Mouse (Mus musculus): ENCODE measurements around the gene Meis3. TPM values are rescaled to one million over a fixed set of nuclear protein-coding genes. Genes with fewer than 3 reads are reported as not detected.

The Meis3 gene
- total RNA-seq (2021) = 1 to 10 TPM; 2.5 to 3.1 TPM
- long read RNA-seq, experiment 1, partial matches to known transcripts = 1 of 8 reads
- long read RNA-seq, experiment 1, other reads (novel, unspliced or antisense) = 3 of 8 reads
- long read RNA-seq, experiment 2, partial matches to known transcripts = 1 of 2 reads
- long read RNA-seq, experiment 2, other reads (novel, unspliced or antisense) = 0 of 2 reads

GRCm38 (mm10) chr7:16174597-16175541 is at the start of gene Meis3:
Gene Meis3, plus strand, starts transcription at chr7:16175090.
- intact Hi-C loops (cut with DNase I; ENCODE audit: low total_unique reads) = loop anchor here (5.0 kb wide), 1 partner anchor 83 kb away; no protein-coding TSS in a partner anchor
- DNase-seq = peak; percentile 61

- intact Hi-C loops (cut with DNase I; ENCODE audit: low total_unique reads) = no loop called here
- DNase-seq = no peak
Observed at GRCm38 (mm10) chr7:16125829-16126228, 49.1 kb upstream of the Meis3 start.

GRCm38 (mm10) chr7:16128344-16128743 is 46.5 kb upstream of the Meis3 start:
- no peak for DNase-seq

GRCm38 (mm10) chr7:16128899-16129298 is 46.0 kb upstream of the Meis3 start:
- DNase-seq = no peak
- intact Hi-C loops (cut with DNase I; ENCODE audit: low total_unique reads) = no loop called here

More at GRCm38 (mm10) chr7:16128344-16128743, 46.5 kb upstream of the Meis3 start:
- intact Hi-C loops (cut with DNase I; ENCODE audit: low total_unique reads) = no loop called here

- DNase-seq = peak; percentile 70
- intact Hi-C loops (cut with DNase I; ENCODE audit: low total_unique reads) = no loop called here
Observed at GRCm38 (mm10) chr7:16129421-16129845, 45.5 kb upstream of the Meis3 start, which contains the start of gene Slc8a2. Gene Slc8a2, plus strand, starts transcription at chr7:16129826.

GRCm38 (mm10) chr7:16129846-16130691 is 44.8 kb upstream of the Meis3 start:
- DNase-seq = no peak

GRCm38 (mm10) chr7:16130956-16131634 is 43.8 kb upstream of the Meis3 start:
- intact Hi-C loops (cut with DNase I; ENCODE audit: low total_unique reads) = no loop called here
- no peak for DNase-seq

More at GRCm38 (mm10) chr7:16129846-16130691, 44.8 kb upstream of the Meis3 start:
- intact Hi-C loops (cut with DNase I; ENCODE audit: low total_unique reads) = no loop called here

- intact Hi-C loops (cut with DNase I; ENCODE audit: low total_unique reads) = no loop called here
- DNase-seq = no peak
Observed at GRCm38 (mm10) chr7:16132161-16132581, 42.7 kb upstream of the Meis3 start.

GRCm38 (mm10) chr7:16132926-16133325 is 42.0 kb upstream of the Meis3 start:
- intact Hi-C loops (cut with DNase I; ENCODE audit: low total_unique reads) = no loop called here
- no peak for DNase-seq

- no peak for DNase-seq
- intact Hi-C loops (cut with DNase I; ENCODE audit: low total_unique reads) = no loop called here
Observed at GRCm38 (mm10) chr7:16133691-16134090, 41.2 kb upstream of the Meis3 start.

GRCm38 (mm10) chr7:16134951-16135392 is 39.9 kb upstream of the Meis3 start:
- no peak for DNase-seq
- intact Hi-C loops (cut with DNase I; ENCODE audit: low total_unique reads) = no loop called here

- intact Hi-C loops (cut with DNase I; ENCODE audit: low total_unique reads) = no loop called here
- no peak for DNase-seq
Observed at GRCm38 (mm10) chr7:16146489-16147410, 28.1 kb upstream of the Meis3 start.

- peak; percentile 69 for DNase-seq
- intact Hi-C loops (cut with DNase I; ENCODE audit: low total_unique reads) = no loop called here
Observed at GRCm38 (mm10) chr7:16147643-16148042, 27.2 kb upstream of the Meis3 start.

- intact Hi-C loops (cut with DNase I; ENCODE audit: low total_unique reads) = no loop called here
- no peak for DNase-seq
Observed at GRCm38 (mm10) chr7:16149241-16149640, 25.6 kb upstream of the Meis3 start.

- intact Hi-C loops (cut with DNase I; ENCODE audit: low total_unique reads) = loop anchor here (2.0 kb wide), 1 partner anchor 54 kb away; no protein-coding TSS in a partner anchor
Observed at GRCm38 (mm10) chr7:16150191-16151145, 24.4 kb upstream of the Meis3 start.

GRCm38 (mm10) chr7:16153522-16153921 is 21.4 kb upstream of the Meis3 start:
- intact Hi-C loops (cut with DNase I; ENCODE audit: low total_unique reads) = no loop called here

More at GRCm38 (mm10) chr7:16150191-16151145, 24.4 kb upstream of the Meis3 start:
- no peak for DNase-seq

More at GRCm38 (mm10) chr7:16153522-16153921, 21.4 kb upstream of the Meis3 start:
- DNase-seq = no peak
